Mouse (Mus musculus) right cerebral cortex, postnatal 36 days (tissue): Measurements from ENCODE around the gene Nmbr.
A peak's percentile ranks its signal among the peaks of the same experiment; 100 is the strongest.

ENCODE experiments used
- DNase-seq, 2 experiments: peaks; one replicate each; pipeline ENCODE4 v3.0.0; 2022; ENCODE audit warnings: low spot score in 2 of 2, mixed read lengths in 1 of 2

Gene Nmbr

GRCm38 (mm10) chr10:14705072-14706066, at the start of gene Nmbr, which contains the start of gene Vta1:
Gene Nmbr (plus strand): TSS chr10:14705591.
Gene Vta1 (minus strand): TSS chr10:14705560.
- DNase-seq: peak; percentile 99

- DNase-seq: no peak
Observed at GRCm38 (mm10) chr10:14660875-14661274, 44.5 kb upstream of the Nmbr start.

GRCm38 (mm10) chr10:14666147-14666546, 39.2 kb upstream of the Nmbr start:
- DNase-seq: no peak

- no peak for DNase-seq
Observed at GRCm38 (mm10) chr10:14685663-14686062, 19.7 kb upstream of the Nmbr start.

GRCm38 (mm10) chr10:14688785-14689442, 16.5 kb upstream of the Nmbr start:
- DNase-seq: no peak

- DNase-seq: no peak
Observed at GRCm38 (mm10) chr10:14690349-14690748, 15.0 kb upstream of the Nmbr start.

- no peak for DNase-seq
Observed at GRCm38 (mm10) chr10:14703239-14703638, 2.2 kb upstream of the Nmbr start.

- no peak for DNase-seq
Observed at GRCm38 (mm10) chr10:14703830-14704420, 1.5 kb upstream of the Nmbr start.

- no peak for DNase-seq
Observed at GRCm38 (mm10) chr10:14718114-14718513, 12.7 kb downstream of the Nmbr start, which contains the start of gene Gje1. Gene Gje1 (minus strand): TSS chr10:14718214.

- DNase-seq: peak; percentile 9 to 24
Observed at GRCm38 (mm10) chr10:14725671-14726070, 20.3 kb downstream of the Nmbr start.

GRCm38 (mm10) chr10:14734285-14734684, 28.9 kb downstream of the Nmbr start:
- DNase-seq: peak in 1 of 2 experiments; percentile 2

GRCm38 (mm10) chr10:14759665-14760558, 54.5 kb downstream of the Nmbr start:
- DNase-seq: no peak

GRCm38 (mm10) chr10:14760618-14761017, 55.2 kb downstream of the Nmbr start:
- no peak for DNase-seq

GRCm38 (mm10) chr10:14770227-14770910, 65.0 kb downstream of the Nmbr start:
- DNase-seq: no peak

- no peak for DNase-seq
Observed at GRCm38 (mm10) chr10:14774499-14774898, 69.1 kb downstream of the Nmbr start.

- DNase-seq: no peak
Observed at GRCm38 (mm10) chr10:14789969-14790368, 84.6 kb downstream of the Nmbr start.

GRCm38 (mm10) chr10:14816970-14817369, 111.6 kb downstream of the Nmbr start:
- DNase-seq: no peak
